In the genomic region with DNA sequence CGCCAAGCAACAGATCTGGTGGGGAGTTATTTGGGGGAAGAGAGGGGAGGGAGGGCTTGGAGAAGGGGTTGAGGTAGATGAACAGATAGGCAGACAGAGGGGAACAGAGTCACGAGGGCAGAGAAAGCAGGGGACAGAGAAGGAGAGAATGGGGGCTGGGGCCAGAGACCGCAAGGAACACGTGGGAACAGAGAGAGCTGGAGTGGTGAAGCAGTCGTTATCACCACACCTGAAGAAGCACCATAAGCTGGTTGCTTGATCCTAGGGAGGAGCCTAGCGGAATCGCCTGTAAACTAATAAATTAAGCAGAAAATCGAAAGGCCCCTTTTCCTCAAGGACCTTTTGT, we compare ENCODE assay signal across 8 mouse cellular contexts. TPM values are rescaled to one million over a fixed set of nuclear protein-coding genes. Genes with fewer than 3 reads are reported as not detected.
DNase-seq lines count a peak whose midpoint lies in the region; ATAC-seq and TF ChIP-seq lines count a peak whose summit lies in the region.

No protein-coding gene starts in this region.

- H3K36me3 ChIP-seq in limb, embryonic 11.5 days (ENCODE audit: control insufficient read depth, insufficient read depth, low read length): no peaks in the 10 kb centered on the region
- no peaks in the 10 kb centered on the region for H3K36me3 ChIP-seq in neural tube, embryonic 14.5 days (ENCODE audit: control insufficient read depth, insufficient read depth, low read length)

- H3K4me2 ChIP-seq in limb, embryonic 11.5 days (ENCODE audit: low read depth, severe bottlenecking): peak overlapping the region; percentile 58
- H3K4me2 ChIP-seq in neural tube, embryonic 14.5 days (ENCODE audit: low read depth, low read length): peak overlapping the region; percentile 81; the same call in 1 of the 2 replicates

- TF ChIP-seq CTCF in lung, adult 2 months (IDR thresholded peaks at IDR 0.05; ENCODE audit: insufficient read depth, low read length): no peak
- TF ChIP-seq CTCF in embryonic fibroblast, embryonic 13.5 days (IDR thresholded peaks at IDR 0.05; ENCODE audit: borderline replicate concordance, insufficient read depth, low read length): no peak

- no peaks in the 10 kb centered on the region for H3K9me3 ChIP-seq in limb, embryonic 11.5 days (ENCODE audit: control insufficient read depth, low read length)
- H3K9me3 ChIP-seq in neural tube, embryonic 14.5 days (ENCODE audit: control insufficient read depth, low read length): no peaks in the 10 kb centered on the region

- peak overlapping the region; percentile 66 for H3K9ac ChIP-seq in limb, embryonic 11.5 days (ENCODE audit: low read length)
- H3K9ac ChIP-seq in neural tube, embryonic 14.5 days (replicated peaks; ENCODE audit: low read depth, low read length): no peak overlapping the region

- no peaks in the 10 kb centered on the region for H3K27me3 ChIP-seq in limb, embryonic 11.5 days (ENCODE audit: control insufficient read depth, insufficient read depth, low read length)
- no peaks in the 10 kb centered on the region for H3K27me3 ChIP-seq in neural tube, embryonic 14.5 days (ENCODE audit: control insufficient read depth, insufficient read depth, low read length)

- no peak for TF ChIP-seq POLR2A in lung, adult 2 months (IDR thresholded peaks at IDR 0.05; ENCODE audit: borderline replicate concordance, extremely low read depth, low read depth, low read length)
- no peak for TF ChIP-seq POLR2A in embryonic fibroblast, embryonic 13.5 days (IDR thresholded peaks at IDR 0.05; ENCODE audit: low read depth, low read length)

- H3K27ac ChIP-seq in embryonic fibroblast, embryonic 13.5 days (ENCODE audit: insufficient read depth, low read length): peak overlapping the region; percentile 95; the same call in 1 of the 2 replicates
- peak overlapping the region; percentile 99; the same call in 1 of the 2 replicates for H3K27ac ChIP-seq in limb, embryonic 11.5 days (replicated peaks; ENCODE audit: low read depth, low read length)
- H3K27ac ChIP-seq in neural tube, embryonic 14.5 days (ENCODE audit: low read depth, low read length): peak overlapping the region; percentile 79

- peak; percentile 48; the same call in 1 of the 2 replicates for ATAC-seq in limb, embryonic 11.5 days (ENCODE audit: insufficient number of reproducible peaks, low FRiP score, low TSS enrichment, low read depth)
- ATAC-seq in neural tube, embryonic 14.5 days (ENCODE audit: low read depth): peak; percentile 18; the same call in 1 of the 2 replicates
- no peak for ATAC-seq in frontal cortex, adult (ENCODE audit: low TSS enrichment)

- no peak for DNase-seq in lung, adult 2 months
- DNase-seq in lung, postnatal 10 days: no peak
- DNase-seq in limb, embryonic 11.5 days (ENCODE audit: low spot score): no peak
- no peak for DNase-seq in ovary, adult 18-20 months (ENCODE audit: low spot score)
- DNase-seq in cerebellum, adult 9-10 months: no peak

- WGBS in lung, adult 2 months: 2% methylated on average over 8 of the region's 8 CpGs
- WGBS in limb, embryonic 11.5 days: 4% methylated on average over 8 of the region's 8 CpGs
- WGBS in neural tube, embryonic 14.5 days: 8% methylated on average over 8 of the region's 8 CpGs

- peak overlapping the region; percentile 87 for H3K4me3 ChIP-seq in lung, adult 2 months (replicated peaks; ENCODE audit: extremely low read depth, low read depth, low read length)
- H3K4me3 ChIP-seq in embryonic fibroblast, embryonic 13.5 days (ENCODE audit: insufficient read depth, low read length): peak overlapping the region; percentile 35
- H3K4me3 ChIP-seq in limb, embryonic 11.5 days (ENCODE audit: low read depth, low read length): peak overlapping the region; percentile 33
- peak overlapping the region; percentile 29; the same call in 1 of the 2 replicates for H3K4me3 ChIP-seq in neural tube, embryonic 14.5 days (ENCODE audit: low read depth, low read length)

- H3K4me1 ChIP-seq in lung, adult 2 months (ENCODE audit: control insufficient read depth, insufficient read depth, low read length): no peaks in the 10 kb centered on the region
- H3K4me1 ChIP-seq in embryonic fibroblast, embryonic 13.5 days (ENCODE audit: control insufficient read depth, insufficient read depth, low read length): no peaks in the 10 kb centered on the region
- H3K4me1 ChIP-seq in limb, embryonic 11.5 days (ENCODE audit: control insufficient read depth, insufficient read depth, low read length): no peaks in the 10 kb centered on the region
- 0 out of 2 replicates have a peak, but pooled peaks cover 2% of the 10 kb centered on the region for H3K4me1 ChIP-seq in neural tube, embryonic 14.5 days (ENCODE audit: control insufficient read depth, insufficient read depth, low read length)

RNA-seq across cellular contexts. Expression of gene Rdm1, which starts 0.4 kb away (rescaled TPM):
- polyA plus RNA-seq in lung, adult 2 months (2012; rRNA removed): 21.8 and 26.9 TPM in 2 replicates
- polyA plus RNA-seq in embryonic fibroblast, embryonic 13.5 days (2011; ENCODE audit: insufficient read length, low read depth, missing spikeins): 10.8 and 18.1 TPM in 2 replicates
- 30.0 and 31.0 TPM in 2 replicates for polyA plus RNA-seq in limb, embryonic 11.5 days (2014; fragmentation: Nextera tagmentation; extraction: Ambion mirVana)
- 9.4 and 11.1 TPM in 2 replicates for polyA plus RNA-seq in neural tube, embryonic 14.5 days (2014; fragmentation: Nextera tagmentation; extraction: Ambion mirVana)

RNA-seq across cellular contexts. Expression of gene Gm11634, which starts 27.6 kb away (rescaled TPM):
- not detected in 2 replicates for polyA plus RNA-seq in lung, adult 2 months (2012; rRNA removed)
- polyA plus RNA-seq in embryonic fibroblast, embryonic 13.5 days (2011; ENCODE audit: insufficient read length, low read depth, missing spikeins): not detected in 2 replicates
- not detected in 2 replicates for polyA plus RNA-seq in limb, embryonic 11.5 days (2014; fragmentation: Nextera tagmentation; extraction: Ambion mirVana)
- polyA plus RNA-seq in neural tube, embryonic 14.5 days (2014; fragmentation: Nextera tagmentation; extraction: Ambion mirVana): not detected in 2 replicates

RNA-seq across cellular contexts. Expression of gene Arl4d, which starts 38.7 kb away (rescaled TPM):
- polyA plus RNA-seq in lung, adult 2 months (2012; rRNA removed): 40.1 and 67.8 TPM in 2 replicates
- polyA plus RNA-seq in embryonic fibroblast, embryonic 13.5 days (2011; ENCODE audit: insufficient read length, low read depth, missing spikeins): 4.1 and 6.5 TPM in 2 replicates
- 1.7 TPM in 2 replicates for polyA plus RNA-seq in limb, embryonic 11.5 days (2014; fragmentation: Nextera tagmentation; extraction: Ambion mirVana)
- 6.0 and 7.5 TPM in 2 replicates for polyA plus RNA-seq in neural tube, embryonic 14.5 days (2014; fragmentation: Nextera tagmentation; extraction: Ambion mirVana)

RNA-seq across cellular contexts. Expression of gene Tmem106a, which starts 44.6 kb away (rescaled TPM):
- polyA plus RNA-seq in lung, adult 2 months (2012; rRNA removed): 32.1 and 41.1 TPM in 2 replicates
- 13.3 and 15.6 TPM in 2 replicates for polyA plus RNA-seq in embryonic fibroblast, embryonic 13.5 days (2011; ENCODE audit: insufficient read length, low read depth, missing spikeins)
- polyA plus RNA-seq in limb, embryonic 11.5 days (2014; fragmentation: Nextera tagmentation; extraction: Ambion mirVana): 0.67 and 1.3 TPM in 2 replicates
- 3.6 and 3.9 TPM in 2 replicates for polyA plus RNA-seq in neural tube, embryonic 14.5 days (2014; fragmentation: Nextera tagmentation; extraction: Ambion mirVana)

Comparison
In these comparisons a context has a peak if more than half of its experiments do, and no peak if none do; other contexts are left out.
1. H3K4me3 ChIP-seq: peak in every context shown above with its lines; median percentile 87 in lung, adult 2 months; 35 in embryonic fibroblast, embryonic 13.5 days; 33 in limb, embryonic 11.5 days; 29 in neural tube, embryonic 14.5 days.